Mouse (Mus musculus) mouse embryonic stem cell (cell line): ENCODE results near the gene Etfa.

Source experiments
- in situ Hi-C, 2 experiments: fragments of 300-500 bp; cut with MboI; formaldehyde crosslinking; loops; 1 replicate in 1 of 2; 3 replicates in 1 of 2; pipeline ENCODE4 v1.14.3; 2019 to 2020; ENCODE audit warnings: low sequenced_read_pairs in 2 of 2, low pct_unique_long_range_greater_than_20kb in 1 of 2, mixed read lengths in 1 of 2; ENCODE audit not compliant: unreplicated experiment in 1 of 2

Gene Etfa

DNA sequence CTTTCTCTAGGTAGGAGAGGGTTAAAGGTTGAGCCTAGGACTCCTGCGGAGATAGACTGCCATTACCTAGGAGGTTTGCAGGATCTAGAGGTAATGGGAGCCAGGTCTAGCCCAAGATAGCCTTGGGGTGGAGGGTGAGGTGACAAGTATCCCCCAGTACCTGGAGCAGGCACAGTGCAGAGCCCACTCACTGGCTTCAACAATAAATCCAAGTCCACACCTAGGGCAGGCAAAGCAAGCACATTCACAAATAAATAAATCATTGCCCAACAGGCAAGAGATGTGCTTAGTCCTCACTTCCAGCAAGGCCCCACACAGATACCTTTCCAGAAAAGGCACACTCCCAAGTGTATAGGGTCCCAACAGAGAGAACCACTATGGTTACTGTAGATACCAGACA, 27.0 kb upstream of the Etfa start:
- in situ Hi-C loops = loop anchor here in 1 of 2 experiments (25.0 kb wide), 1 partner anchor 373 kb away; no protein-coding TSS in a partner anchor

DNA sequence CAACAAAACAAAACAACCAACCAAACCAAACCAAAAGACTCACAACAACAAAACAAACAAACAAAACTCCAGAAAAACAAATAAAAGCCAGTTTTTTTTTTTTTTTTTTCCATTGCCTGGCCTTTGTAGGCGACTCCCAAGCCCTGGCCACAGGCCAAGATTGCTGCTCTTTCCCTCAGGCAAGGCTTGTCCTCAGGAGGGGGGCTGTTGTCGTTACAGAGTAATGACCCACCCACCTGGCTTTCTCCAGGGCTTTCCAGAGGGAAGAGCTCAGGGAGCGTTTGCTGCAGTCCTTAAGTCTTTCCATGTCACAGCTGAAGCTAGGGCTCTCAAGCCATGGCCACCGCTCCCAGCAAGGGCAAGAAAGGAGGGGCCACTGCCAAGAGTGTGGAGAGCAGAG, 26.3 kb upstream of the Etfa start, which contains the start of gene Isl2:
Gene Isl2 (plus strand): TSS at position 296 of the 400 bp plus-strand sequence.
- in situ Hi-C loops = loop anchor here in 1 of 2 experiments (25.0 kb wide), 1 partner anchor 374 kb away; no protein-coding TSS in a partner anchor

DNA sequence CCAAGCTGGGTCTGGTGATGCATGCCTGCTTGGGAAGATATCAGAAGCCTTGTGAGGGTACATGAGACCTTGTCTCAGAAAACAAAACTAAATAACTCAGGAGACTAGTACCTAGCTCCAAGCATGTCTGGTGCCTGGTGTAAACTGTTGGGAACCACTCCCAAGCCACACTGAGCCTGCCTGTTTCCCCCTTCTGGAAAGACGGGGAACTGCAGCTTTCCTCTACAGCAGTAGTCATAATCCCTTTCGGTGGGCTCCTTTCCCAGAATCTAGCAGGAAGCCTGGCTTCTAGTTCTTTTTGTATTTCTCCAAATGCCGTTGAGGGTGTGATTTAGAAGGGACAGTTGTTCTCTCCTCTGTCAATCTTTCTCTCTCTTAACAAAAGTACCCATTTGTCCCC, 23.9 kb upstream of the Etfa start:
- in situ Hi-C loops = loop anchor here in 1 of 2 experiments (25.0 kb wide), 1 partner anchor 376 kb away; no protein-coding TSS in a partner anchor

DNA sequence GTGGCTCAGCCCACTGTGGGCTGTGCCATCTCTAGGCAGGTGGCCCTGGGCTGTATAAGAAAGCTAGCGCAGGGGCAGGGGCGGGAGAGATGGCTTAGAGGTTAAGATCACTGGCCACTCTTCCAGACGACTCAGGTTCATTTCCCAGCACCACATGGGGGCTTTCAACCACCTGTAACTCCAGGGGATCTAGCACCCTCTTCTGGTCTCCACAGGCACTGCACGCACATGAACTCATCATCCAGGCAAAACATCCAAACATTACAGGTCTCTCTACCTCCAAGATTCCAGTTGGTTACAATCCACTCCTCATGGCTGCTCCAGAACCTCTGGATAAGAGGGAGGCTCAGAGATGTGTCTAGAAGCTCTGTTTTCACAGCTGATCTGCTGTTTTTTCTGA, 13.7 kb upstream of the Etfa start:
- in situ Hi-C loops = loop anchor here (5.0 to 25.0 kb wide), 3 partner anchors 93 to 387 kb away; no protein-coding TSS in a partner anchor

DNA sequence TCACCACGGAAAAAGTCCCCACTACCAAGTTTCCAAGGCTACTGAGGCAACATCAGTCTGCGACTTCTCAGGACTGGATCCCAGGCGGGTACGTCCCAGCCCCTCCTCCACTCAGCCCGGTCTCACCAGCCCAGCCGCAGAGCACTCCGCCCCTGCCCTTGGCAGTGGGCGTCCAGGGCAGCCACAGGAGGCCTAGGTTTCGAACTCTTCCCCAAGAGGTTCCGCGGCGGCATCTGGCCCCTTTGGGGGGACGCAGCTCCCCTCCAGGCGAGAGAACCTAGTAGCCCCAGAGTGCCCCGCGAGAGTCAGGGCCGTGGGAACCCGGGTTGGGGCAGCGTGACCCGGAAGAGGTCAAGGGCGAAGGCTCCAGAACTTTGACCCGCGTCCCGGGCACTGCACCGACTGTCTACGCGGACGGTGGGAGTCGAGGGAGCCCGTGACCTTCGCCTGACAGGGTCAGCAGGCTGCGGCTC, 486 bp downstream of the Etfa start:
- in situ Hi-C loops = no loop called here

DNA sequence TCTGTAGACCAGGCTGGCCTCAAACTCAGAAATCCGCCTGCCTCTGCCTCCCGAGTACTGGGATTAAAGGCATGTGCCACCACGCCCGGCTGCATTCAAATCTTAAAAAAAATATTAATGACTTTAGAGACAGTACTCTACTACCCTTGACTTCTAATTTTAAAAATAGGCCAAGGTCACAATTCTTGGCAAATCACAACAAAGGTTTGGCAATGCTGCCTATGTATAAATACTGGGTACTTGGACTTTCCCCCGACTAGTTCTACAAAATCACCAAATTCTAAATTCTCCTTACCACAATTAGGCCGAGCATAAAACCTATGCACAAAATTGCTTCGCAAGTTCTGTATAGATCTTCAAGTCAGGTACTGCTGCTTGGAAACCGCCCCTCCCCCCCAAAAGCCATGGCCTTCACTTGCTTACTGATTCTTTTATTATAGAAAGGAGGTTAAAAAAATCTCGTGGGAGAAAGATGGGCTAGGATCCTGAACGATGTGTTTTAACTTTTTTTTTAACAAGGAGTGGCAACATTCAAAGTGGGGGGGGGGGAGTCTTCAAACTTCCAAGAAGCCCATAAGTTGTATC, 1.3 kb downstream of the Etfa start:
- in situ Hi-C loops = no loop called here

DNA sequence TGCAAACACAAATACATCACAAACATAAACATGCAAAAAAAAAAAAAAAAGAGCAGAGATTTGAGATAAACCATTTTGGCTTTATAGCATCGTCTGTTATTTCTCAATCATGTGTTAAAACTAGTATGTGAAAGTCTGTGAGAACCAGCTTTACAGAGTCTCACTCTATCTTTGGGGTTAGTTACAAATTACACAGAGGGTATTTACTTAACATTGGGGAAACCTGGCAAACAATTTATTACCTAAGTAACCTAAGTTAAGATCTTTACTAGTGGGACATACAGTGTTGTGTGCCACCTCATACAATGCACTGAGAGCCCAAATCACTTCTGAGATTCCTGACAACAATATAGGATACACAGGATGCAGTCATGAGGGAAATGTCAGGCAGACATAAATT, 2.3 kb downstream of the Etfa start:
- in situ Hi-C loops = no loop called here

DNA sequence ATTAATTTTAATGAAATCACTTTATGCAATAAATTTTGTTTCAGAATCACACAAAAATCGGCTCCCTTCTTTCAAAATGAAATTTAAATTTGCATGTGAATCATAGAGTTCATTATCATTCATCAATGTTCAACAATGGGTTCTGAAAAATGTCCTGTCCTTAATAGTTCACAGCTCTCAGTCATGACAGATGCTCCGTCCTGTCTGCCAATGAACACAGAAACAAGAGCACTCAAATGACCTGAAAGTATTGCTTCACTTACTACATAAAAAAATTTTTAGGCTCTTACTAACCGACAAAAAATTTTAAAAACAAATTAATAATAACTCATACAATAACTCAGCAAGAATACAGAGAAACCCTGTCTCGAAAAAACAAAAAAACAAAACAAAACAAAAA, 3.3 kb downstream of the Etfa start:
- in situ Hi-C loops = no loop called here

DNA sequence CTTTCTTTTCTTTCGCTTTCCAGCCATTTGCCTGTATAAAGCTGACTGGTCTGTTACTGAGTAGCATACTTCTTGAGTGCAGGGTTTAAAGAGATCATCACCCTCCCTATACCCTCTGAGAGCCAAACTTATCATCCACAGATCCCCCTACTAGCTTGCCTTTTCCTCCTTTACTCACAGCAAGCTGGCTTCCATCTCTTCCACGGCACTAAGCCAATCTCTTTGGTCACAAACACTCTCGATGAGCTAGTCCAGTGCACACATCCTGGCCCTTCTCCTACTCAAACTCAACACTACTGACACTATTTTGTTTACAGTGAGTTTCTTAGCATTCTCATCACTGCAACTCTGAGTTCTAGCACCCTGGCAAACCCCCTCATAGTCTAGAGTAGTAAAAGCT, 4.1 kb downstream of the Etfa start:
- in situ Hi-C loops = no loop called here

DNA sequence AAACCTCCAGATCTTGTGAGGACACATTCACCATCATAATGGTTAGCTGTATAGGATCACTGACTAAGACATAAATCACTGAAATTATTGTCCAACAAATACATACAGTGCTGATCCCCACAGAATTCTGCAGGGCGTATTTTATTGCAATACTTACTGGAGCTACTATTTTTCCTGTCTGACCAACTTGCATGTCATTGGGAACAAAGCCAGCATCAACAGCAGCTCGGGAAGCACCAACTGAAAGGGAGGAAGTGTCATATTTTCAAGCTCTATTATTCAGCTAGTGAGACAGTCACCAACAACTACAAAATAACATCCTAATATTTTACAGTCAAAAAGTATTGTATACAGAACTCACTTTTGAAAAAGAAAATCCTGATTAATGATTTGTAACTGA, 29.9 kb downstream of the Etfa start:
- in situ Hi-C loops = no loop called here

DNA sequence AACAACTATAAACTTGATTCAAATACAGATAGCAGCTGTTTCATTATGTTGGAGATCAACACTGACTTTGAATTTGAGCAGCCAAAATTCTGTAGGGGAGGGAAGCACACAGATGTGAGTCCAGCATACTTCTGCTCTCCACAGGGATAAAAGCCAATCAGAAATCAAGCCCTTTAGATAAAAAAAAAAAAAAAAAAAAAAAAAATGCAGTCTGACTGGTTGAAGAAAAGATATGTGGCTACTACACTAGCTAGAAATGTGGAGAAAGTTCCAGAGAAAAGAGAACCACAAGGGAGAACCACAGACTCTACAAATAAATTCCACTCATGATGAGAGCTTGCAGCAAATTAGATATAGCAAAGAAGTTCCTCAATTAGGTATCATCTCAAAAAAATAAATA, 33.3 kb downstream of the Etfa start:
- in situ Hi-C loops = no loop called here

DNA sequence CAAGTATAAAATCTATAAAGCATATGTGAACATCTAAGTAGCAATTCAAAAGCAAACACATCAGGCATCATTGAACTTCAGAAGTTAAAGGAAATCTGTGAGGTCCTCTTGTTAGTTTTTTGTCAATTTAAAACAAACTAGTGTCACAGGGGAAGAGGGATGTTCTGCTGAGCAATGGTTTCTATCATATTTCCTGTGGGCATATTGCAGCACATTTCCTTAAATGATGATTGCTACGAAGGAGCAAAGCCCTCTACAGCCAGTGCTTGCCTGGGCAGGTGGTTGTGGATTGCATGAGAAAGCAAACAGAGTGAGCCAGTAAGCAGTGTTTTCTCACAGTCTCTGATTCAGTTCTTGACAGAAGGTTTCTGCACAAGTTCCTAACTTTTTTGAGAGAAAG, 36.0 kb downstream of the Etfa start:
- in situ Hi-C loops = no loop called here

DNA sequence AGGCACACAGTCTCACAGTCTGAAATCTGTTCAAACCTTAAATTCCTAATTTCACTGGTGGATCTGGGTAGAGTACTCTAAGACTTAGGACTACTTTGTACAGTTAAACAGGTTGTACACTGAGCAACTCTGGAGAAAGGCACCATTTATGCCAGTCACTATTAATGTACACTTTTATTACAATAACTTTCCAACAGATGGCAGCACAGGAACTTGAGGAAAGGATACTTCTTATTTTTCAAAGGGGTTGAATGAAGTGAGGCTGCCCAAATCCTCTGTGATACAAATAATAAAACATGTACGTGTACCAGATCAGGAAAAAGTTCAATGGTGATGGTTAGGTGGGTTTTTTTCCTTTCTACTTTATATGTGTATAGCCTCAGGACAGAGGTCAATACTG, 43.6 kb downstream of the Etfa start:
- in situ Hi-C loops = no loop called here

DNA sequence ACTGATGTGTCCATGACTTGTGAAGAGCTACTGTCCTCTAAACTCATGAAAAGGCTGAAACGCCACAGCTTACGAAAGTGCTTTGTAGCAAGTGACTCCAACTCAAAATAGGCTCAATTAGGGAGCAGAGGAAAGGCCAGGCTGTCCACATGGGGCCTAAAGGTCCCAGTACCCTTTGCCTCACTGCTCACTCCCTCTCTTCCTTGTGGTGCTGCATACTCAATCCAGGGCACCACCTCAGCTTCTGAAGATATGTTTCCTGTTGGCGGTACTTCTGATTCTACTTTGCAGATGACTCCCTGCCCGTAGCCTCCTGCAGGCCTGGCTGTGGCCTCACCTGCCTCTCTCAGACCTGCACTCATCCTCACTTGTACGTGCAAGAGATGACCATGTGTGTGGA, 58.7 kb downstream of the Etfa start:
- in situ Hi-C loops = no loop called here

DNA sequence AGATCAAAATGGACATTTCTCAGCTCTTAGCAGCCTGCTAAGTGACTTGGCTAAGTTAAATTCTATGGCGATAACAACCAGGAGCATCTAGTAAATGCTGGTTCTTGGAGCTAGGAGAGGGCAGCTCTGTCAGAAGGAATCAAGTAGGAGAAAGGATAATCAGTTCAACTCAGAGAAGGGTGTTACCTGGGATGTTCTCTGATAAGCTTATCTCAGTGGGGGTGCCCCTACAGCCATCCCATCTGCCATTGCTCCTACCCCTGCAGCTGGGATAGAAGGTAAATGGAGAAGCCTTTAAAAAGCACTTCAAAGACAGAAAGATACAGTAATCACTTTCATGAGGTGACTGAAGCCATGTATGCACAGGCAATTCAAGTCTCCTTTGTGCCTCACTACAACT, 59.1 kb downstream of the Etfa start:
- in situ Hi-C loops = no loop called here

DNA sequence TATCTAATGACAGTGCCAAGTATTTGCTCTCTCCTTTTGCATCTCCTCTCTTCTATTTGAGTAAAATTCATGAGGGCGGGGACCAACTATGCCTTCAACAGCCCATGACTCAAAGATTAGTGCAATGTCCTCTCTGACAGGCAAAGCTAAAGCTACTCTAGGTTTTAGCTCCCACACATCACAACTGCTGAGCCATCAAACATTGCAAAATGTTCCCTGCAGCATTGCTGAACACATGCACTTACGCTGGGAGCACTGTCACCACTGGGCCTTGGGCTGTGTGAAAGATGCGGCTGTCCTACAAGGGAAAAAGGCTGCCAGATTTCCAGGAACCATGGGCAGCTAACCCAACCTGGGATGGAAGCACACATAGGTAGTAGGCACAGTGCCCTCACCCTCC, 60.6 kb downstream of the Etfa start:
- in situ Hi-C loops = no loop called here

DNA sequence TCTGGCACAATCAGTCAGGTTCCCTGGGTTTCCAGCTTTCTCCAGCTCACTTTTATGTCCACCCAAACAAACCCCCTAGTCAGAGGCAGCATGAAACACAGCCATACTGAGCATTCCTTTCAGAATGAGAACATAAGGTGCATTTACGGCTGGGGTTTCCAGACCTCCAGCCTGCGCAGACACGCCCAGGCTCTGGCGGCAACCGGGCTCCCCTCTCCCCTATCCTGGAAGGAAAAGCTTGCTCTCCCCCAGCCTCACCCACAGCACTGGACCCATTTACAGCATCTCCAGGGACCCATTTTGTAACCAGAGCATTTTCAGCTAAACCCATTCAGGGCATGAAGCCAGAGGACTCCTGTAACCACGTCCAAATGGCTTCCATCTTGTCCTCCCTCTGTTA, 62.0 kb downstream of the Etfa start:
- in situ Hi-C loops = no loop called here

DNA sequence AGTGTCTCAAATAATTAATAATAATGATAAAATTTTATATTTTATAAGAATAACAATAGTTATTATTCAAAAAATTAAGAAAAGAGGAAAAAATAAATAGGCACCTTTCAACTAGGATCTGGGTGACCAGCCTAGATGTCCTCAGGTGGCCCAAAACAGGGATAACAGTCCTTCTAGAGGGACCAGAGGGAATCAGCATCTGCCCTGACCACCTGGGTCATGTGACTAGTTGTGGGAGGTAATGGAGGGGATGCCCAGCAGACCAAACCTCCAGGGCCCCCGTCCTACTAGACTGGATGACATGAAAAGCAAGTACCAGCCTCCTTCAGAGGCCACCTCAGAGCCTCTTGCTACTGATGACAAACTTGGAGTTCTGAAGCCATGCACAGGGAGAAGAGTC, 62.9 kb downstream of the Etfa start:
- in situ Hi-C loops = loop anchor here in 1 of 2 experiments (25.0 kb wide), 1 partner anchor 463 kb away; no protein-coding TSS in a partner anchor

DNA sequence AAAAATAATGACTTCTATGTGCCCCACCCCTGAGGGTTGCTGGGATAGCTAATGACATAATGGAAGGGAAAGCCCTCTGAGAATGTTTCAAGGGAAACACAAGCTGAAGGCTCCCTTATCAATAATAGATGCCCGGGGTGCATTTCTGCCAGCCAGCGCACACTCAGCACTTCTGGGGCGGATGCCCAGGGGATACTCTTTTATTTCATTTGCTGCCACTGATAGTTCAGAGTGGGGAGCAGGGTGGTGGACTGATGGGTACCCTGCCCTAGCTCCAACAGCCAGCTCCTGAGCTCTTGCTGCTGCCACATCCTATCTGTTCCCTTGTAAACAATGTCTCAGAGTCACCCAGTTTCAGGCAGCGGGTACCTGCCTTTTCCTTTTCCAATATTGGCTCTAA, 64.5 kb downstream of the Etfa start:
- in situ Hi-C loops = loop anchor here in 1 of 2 experiments (25.0 kb wide), 1 partner anchor 465 kb away; no protein-coding TSS in a partner anchor

DNA sequence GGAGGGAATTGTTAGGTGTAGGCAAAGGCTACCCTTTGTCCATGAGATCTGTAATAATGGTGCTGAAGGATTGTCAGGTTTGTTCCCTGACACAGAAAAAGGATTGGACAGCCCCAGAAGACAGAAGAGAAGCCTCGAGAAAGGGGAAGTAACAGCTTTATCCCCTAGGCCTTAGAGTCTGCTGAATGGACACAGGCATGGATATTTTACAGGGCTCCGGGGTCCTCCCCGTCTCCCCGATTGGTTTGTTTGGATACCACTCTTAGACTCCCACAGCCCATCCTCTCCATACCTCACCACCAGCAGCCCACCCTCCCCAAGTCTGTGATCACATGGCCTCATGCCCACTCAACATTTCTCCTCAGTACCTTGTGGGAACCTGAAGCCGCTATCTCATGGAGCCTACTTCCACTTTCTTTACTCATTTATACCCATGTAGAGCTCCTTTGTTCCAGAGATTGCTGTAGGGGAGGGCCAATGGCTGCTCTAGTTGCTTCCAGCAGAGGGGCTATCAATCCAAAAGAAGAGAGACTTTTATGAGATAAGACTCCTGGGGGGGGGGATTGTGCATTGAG, 72.8 kb downstream of the Etfa start:
- in situ Hi-C loops = loop anchor here in 1 of 2 experiments (25.0 kb wide), 1 partner anchor 473 kb away; no protein-coding TSS in a partner anchor
